Mouse (Mus musculus): ENCODE data around the gene Marco. TPM values are rescaled to one million over a fixed set of nuclear protein-coding genes. Genes with fewer than 3 reads are reported as not detected.

Marco gene
- total RNA-seq, 2 experiments from 2014 or later: not detected

GRCm38 (mm10) chr1:120443228-120443639, 61.6 kb downstream of the Marco start:
- DNase-seq (ENCODE audit: low spot score in 2 of 2): no peak

- no peak for DNase-seq (ENCODE audit: low spot score in 2 of 2)
Measured at GRCm38 (mm10) chr1:120441587-120441986, 63.2 kb downstream of the Marco start.

GRCm38 (mm10) chr1:120435591-120435990, 69.2 kb downstream of the Marco start:
- DNase-seq (ENCODE audit: low spot score in 2 of 2): no peak

- no peak for DNase-seq (ENCODE audit: low spot score in 2 of 2)
Measured at GRCm38 (mm10) chr1:120430171-120430570, 74.7 kb downstream of the Marco start.

GRCm38 (mm10) chr1:120425587-120425986, 79.2 kb downstream of the Marco start:
- no peak for DNase-seq (ENCODE audit: low spot score in 2 of 2)

Other genes with a start within 250 kb of the Marco start
- 1 to 10 TPM; 7.9 to 8.9 TPM for gene Steap3, start 232.3 kb downstream of the Marco start, total RNA-seq (2021)
- gene C1ql2, start 164.4 kb downstream of the Marco start, total RNA-seq (2021): 10 to 100 TPM; 21.3 to 22.5 TPM
- gene En1, start 97.4 kb upstream of the Marco start, total RNA-seq (2021): under 1 TPM; 0.11 to 0.30 TPM